Mouse (Mus musculus): ENCODE measurements around the gene Snrk.
A peak's percentile ranks its signal among the peaks of the same experiment; 100 is the strongest.
"Not testable (repeated sequence)": the region's sequence is repeated elsewhere in the genome, so short reads cannot be mapped to it uniquely, and the experiment has no call there.

The Snrk gene

GRCm38 (mm10) chr9:122146124-122146870, 29.2 kb downstream of the Snrk start:
- DNase-seq = peak; percentile 45

GRCm38 (mm10) chr9:122148356-122148755, 31.3 kb downstream of the Snrk start:
- DNase-seq = no peak

GRCm38 (mm10) chr9:122149997-122150826, 33.1 kb downstream of the Snrk start:
- DNase-seq = no peak

- DNase-seq = no peak
Measured at GRCm38 (mm10) chr9:122152063-122152462, 35.0 kb downstream of the Snrk start.

- no peak for DNase-seq
Measured at GRCm38 (mm10) chr9:122152501-122152900, 35.4 kb downstream of the Snrk start.

GRCm38 (mm10) chr9:122153436-122153835, 36.4 kb downstream of the Snrk start:
- no peak for DNase-seq

GRCm38 (mm10) chr9:122155193-122155592, 38.1 kb downstream of the Snrk start:
- DNase-seq = no peak

- DNase-seq = no peak
Measured at GRCm38 (mm10) chr9:122156389-122157078, 39.5 kb downstream of the Snrk start.

GRCm38 (mm10) chr9:122157079-122157441, 40.0 kb downstream of the Snrk start:
- DNase-seq = no peak

GRCm38 (mm10) chr9:122164535-122164934, 47.5 kb downstream of the Snrk start:
- no peak for DNase-seq

- DNase-seq = not testable (repeated sequence)
Measured at GRCm38 (mm10) chr9:122167719-122168118, 50.7 kb downstream of the Snrk start.

GRCm38 (mm10) chr9:122169901-122170300, 52.8 kb downstream of the Snrk start:
- no peak for DNase-seq

GRCm38 (mm10) chr9:122172612-122173186, 55.6 kb downstream of the Snrk start:
- no peak for DNase-seq

GRCm38 (mm10) chr9:122173405-122174233, 56.6 kb downstream of the Snrk start:
- DNase-seq = peak; percentile 79

- DNase-seq = no peak
Measured at GRCm38 (mm10) chr9:122174723-122175122, 57.7 kb downstream of the Snrk start.

- peak; percentile 42 for DNase-seq
Measured at GRCm38 (mm10) chr9:122177256-122178220, 60.5 kb downstream of the Snrk start.

GRCm38 (mm10) chr9:122178427-122178826, 61.4 kb downstream of the Snrk start:
- DNase-seq = no peak

GRCm38 (mm10) chr9:122180105-122180504, 63.0 kb downstream of the Snrk start:
- DNase-seq = no peak

GRCm38 (mm10) chr9:122183074-122183473, 66.0 kb downstream of the Snrk start:
- no peak for DNase-seq

GRCm38 (mm10) chr9:122184329-122184728, 67.3 kb downstream of the Snrk start:
- no peak for DNase-seq

- peak; percentile 88 for DNase-seq
Measured at GRCm38 (mm10) chr9:122185061-122185460, 68.0 kb downstream of the Snrk start.
